Mouse (Mus musculus): ENCODE measurements around the gene Ivl. TPM values are rescaled to one million over a fixed set of nuclear protein-coding genes. Genes with fewer than 3 reads are reported as not detected.

Ivl gene
- polyA plus RNA-seq, 1 experiment from 2014 or later: not detected

- H3K4me3 ChIP-seq (ENCODE audit: inconsistent target): no peak overlapping the region
- no peak overlapping the region for H3K27ac ChIP-seq
- no peaks in the 10 kb centered on the region for H3K36me3 ChIP-seq (ENCODE audit: inconsistent target)
- 37% methylated on average over 2 of the region's 2 CpGs for WGBS (ENCODE audit: missing documents)
- H3K79me2 ChIP-seq (ENCODE audit: inconsistent target): no peaks in the 10 kb centered on the region
Measured at GRCm38 (mm10) chr3:92572514-92573155, 900 bp downstream of the Ivl start.

DNA sequence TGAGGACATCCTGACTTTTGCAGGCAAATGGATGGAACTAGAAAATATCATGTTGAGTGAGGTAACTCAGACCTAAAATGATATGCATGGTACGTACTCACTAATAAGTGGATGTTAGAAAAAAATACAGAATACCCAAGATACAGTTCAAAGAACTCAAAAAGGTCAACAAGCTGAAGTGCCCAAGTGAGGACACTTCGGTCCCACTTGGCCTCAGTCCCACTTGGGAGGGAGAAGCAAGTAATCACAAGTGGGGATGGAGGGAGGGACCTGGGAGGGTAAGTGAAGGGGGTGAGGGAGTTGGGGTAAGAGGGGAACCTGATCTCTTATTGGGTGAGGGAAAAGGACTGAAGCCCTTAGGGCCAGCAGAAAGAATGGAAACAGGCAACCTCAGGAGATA is 4.8 kb downstream of the Ivl start:
- Histone ChIP-seq H3K79me2 (ENCODE audit: inconsistent target) (no peaks in the 10 kb centered on the region), H3K36me3 (ENCODE audit: inconsistent target) (no peaks in the 10 kb centered on the region), H3K27ac (no peak overlapping the region), H3K4me3 (ENCODE audit: inconsistent target) (no peak overlapping the region)
- 83% methylated on average over 2 of the region's 2 CpGs for WGBS (ENCODE audit: missing documents)

GRCm38 (mm10) chr3:92565418-92565817 is 8.1 kb downstream of the Ivl start:
- Histone ChIP-seq H3K36me3 (ENCODE audit: inconsistent target) (no peaks in the 10 kb centered on the region), H3K79me2 (ENCODE audit: inconsistent target) (no peaks in the 10 kb centered on the region), H3K27ac (no peak overlapping the region), H3K4me3 (ENCODE audit: inconsistent target) (no peak overlapping the region)

GRCm38 (mm10) chr3:92534411-92534810 is 39.1 kb downstream of the Ivl start, which contains the start of gene 2310046K23Rik:
2310046K23Rik (minus strand) TSS chr3:92534511.
- Histone ChIP-seq H3K27ac (no peak within 1 kb of the TSS), H3K4me3 (ENCODE audit: inconsistent target) (no peak within 1 kb of the TSS), H3K36me3 (ENCODE audit: inconsistent target) (no peaks in the 10 kb centered on the region), H3K79me2 (ENCODE audit: inconsistent target) (no peaks in the 10 kb centered on the region)
- 88% methylated on average over 3 of the region's 3 CpGs for WGBS (ENCODE audit: missing documents)

Other genes with a start within 250 kb of the Ivl start
- not detected in 3 replicates for gene Sprr2d, start 234.6 kb downstream of the Ivl start, polyA plus RNA-seq (2018)
- not detected in 3 replicates for gene Sprr2e, start 221.6 kb downstream of the Ivl start, polyA plus RNA-seq (2018)
- gene Sprr2f, start 208.5 kb downstream of the Ivl start, polyA plus RNA-seq (2018): not detected in 3 replicates
- not detected in 3 replicates for gene Sprr2h, start 188.1 kb downstream of the Ivl start, polyA plus RNA-seq (2018)
- not detected in 3 replicates for gene Sprr2i, start 165.7 kb downstream of the Ivl start, polyA plus RNA-seq (2018)
- not detected in 3 replicates for gene Sprr2j-ps, start 155.7 kb downstream of the Ivl start, polyA plus RNA-seq (2018)
- gene Gm9774, start 144.3 kb downstream of the Ivl start, polyA plus RNA-seq (2018): 0.59 to 4.8 TPM (median 3.2 TPM) in 3 replicates
- not detected in 3 replicates for gene Sprr2k, start 141.2 kb downstream of the Ivl start, polyA plus RNA-seq (2018)
- not detected in 3 replicates for gene Sprr1b, start 134.9 kb downstream of the Ivl start, polyA plus RNA-seq (2018)
- not detected in 3 replicates for gene Sprr3, start 115.0 kb downstream of the Ivl start, polyA plus RNA-seq (2018)
- gene Sprr1a, start 87.8 kb downstream of the Ivl start, polyA plus RNA-seq (2018): not detected in 3 replicates
- gene Sprr4, start 73.2 kb downstream of the Ivl start, polyA plus RNA-seq (2018): not detected in 3 replicates
- gene 2310046K23Rik, start 39.2 kb downstream of the Ivl start, polyA plus RNA-seq (2018): not detected in 3 replicates
- not detected in 3 replicates for gene Smcp, start 15.3 kb upstream of the Ivl start, polyA plus RNA-seq (2018)
- gene 2210017I01Rik, start 33.8 kb upstream of the Ivl start, polyA plus RNA-seq (2018): not detected in 3 replicates
- gene Lce6a, start 47.9 kb upstream of the Ivl start, polyA plus RNA-seq (2018): not detected in 3 replicates
- not detected in 3 replicates for gene Lce1a1, start 74.6 kb upstream of the Ivl start, polyA plus RNA-seq (2018)
- not detected in 3 replicates for gene Lce1b, start 83.2 kb upstream of the Ivl start, polyA plus RNA-seq (2018)
- gene Lce1a2, start 96.6 kb upstream of the Ivl start, polyA plus RNA-seq (2018): not detected in 3 replicates
- gene Lce1c, start 105.5 kb upstream of the Ivl start, polyA plus RNA-seq (2018): not detected in 3 replicates
- gene Lce1d, start 113.5 kb upstream of the Ivl start, polyA plus RNA-seq (2018): not detected in 3 replicates
- not detected in 3 replicates for gene Lce1e, start 135.3 kb upstream of the Ivl start, polyA plus RNA-seq (2018)
- not detected in 3 replicates for gene Lce1f, start 146.6 kb upstream of the Ivl start, polyA plus RNA-seq (2018)
- not detected in 3 replicates for gene Gm38119, start 165.4 kb upstream of the Ivl start, polyA plus RNA-seq (2018)
- gene Lce1g, start 178.6 kb upstream of the Ivl start, polyA plus RNA-seq (2018): not detected in 3 replicates
- gene Lce1h, start 191.3 kb upstream of the Ivl start, polyA plus RNA-seq (2018): not detected in 3 replicates
- gene Lce1i, start 205.2 kb upstream of the Ivl start, polyA plus RNA-seq (2018): not detected in 3 replicates
- gene Lce1j, start 216.8 kb upstream of the Ivl start, polyA plus RNA-seq (2018): not detected in 3 replicates
- not detected in 3 replicates for gene Lce1k, start 234.2 kb upstream of the Ivl start, polyA plus RNA-seq (2018)